Mouse (Mus musculus) intestine, postnatal 0 days (tissue): Measurements from ENCODE around the gene Cfap73. TPM values are rescaled to one million over a fixed set of nuclear protein-coding genes. Genes with fewer than 3 reads are reported as not detected.

Experiments used
- ATAC-seq: fragments of 200-750 bp; cut with Nextera tagmentation; 2 replicates; pipeline ENCODE4 v1.8.0; 2017; ENCODE audit warnings: mild to moderate bottlenecking, moderate TSS enrichment, moderate library complexity
- H3K27ac ChIP-seq: fragments of 300-500 bp; sonication (generic); 2 replicates; pipeline ENCODE4 v1.5.1; 2014; ENCODE audit warnings: mild to moderate bottlenecking, low read depth, low read length, moderate library complexity
- H3K27me3 ChIP-seq: fragments of 300-500 bp; sonication (generic); replicated peaks from 2 replicates; pipeline ENCODE4 v1.6.1; 2014; ENCODE audit warnings: low read length, mixed read lengths; ENCODE audit not compliant: control insufficient read depth, insufficient read depth
- H3K36me3 ChIP-seq: fragments of 300-500 bp; sonication (generic); 2 replicates; pipeline ENCODE4 v1.6.1; 2014; ENCODE audit warnings: mild to moderate bottlenecking, moderate library complexity; ENCODE audit not compliant: control insufficient read depth, insufficient read depth
- H3K4me1 ChIP-seq: fragments of 300-500 bp; sonication (generic); replicated peaks from 2 replicates; pipeline ENCODE4 v1.6.1; 2014; ENCODE audit warnings: antibody characterized with exemption, low read length, mixed read lengths; ENCODE audit not compliant: control insufficient read depth, insufficient read depth
- H3K4me2 ChIP-seq: fragments of 300-500 bp; sonication (generic); replicated peaks from 2 replicates; pipeline ENCODE4 v1.6.1; 2014; ENCODE audit warnings: low read depth, mild to moderate bottlenecking, moderate library complexity
- H3K4me3 ChIP-seq: fragments of 300-500 bp; sonication (generic); 2 replicates; pipeline ENCODE4 v1.5.1; 2014; ENCODE audit warnings: low read depth, low read length
- H3K9ac ChIP-seq: fragments of 300-500 bp; sonication (generic); 2 replicates; pipeline ENCODE4 v1.6.1; 2014; ENCODE audit warnings: mild to moderate bottlenecking, low read depth, low read length
- H3K9me3 ChIP-seq: fragments of 300-500 bp; sonication (generic); 2 replicates; pipeline ENCODE4 v1.6.1; 2016; ENCODE audit warnings: mixed run types; ENCODE audit not compliant: control insufficient read depth
- CTCF ChIP-seq: sonication (generic); IDR thresholded peaks from 2 replicates; pipeline ENCODE4 v1.5.1; 2016; ENCODE audit warnings: low read depth, mild to moderate bottlenecking, control low read depth, antibody characterized with exemption, moderate library complexity
- WGBS: fragments of 180-500 bp; shearing (Covaris S2); extraction: QIAGEN DNeasy Blood & Tissue Kit; methylation state at CpG from one replicate; pipeline ENCODE4 v1.1.7; 2014; 5-methylcytosine and 5-hydroxymethylcytosine counted together
- polyA plus RNA-seq: library from polyadenylated mRNA; unstranded; fragments of >200 nt; fragmentation: Nextera tagmentation; extraction: Ambion mirVana; gene quantifications from 2 replicates; pipeline ENCODE4 v1.2.1, GENCODE M21; 2015

Cfap73 gene
- polyA plus RNA-seq, 1 experiment from 2014 or later = not detected

- H3K27me3 ChIP-seq = peaks cover 5% of the 10 kb centered on the region; the same call in 1 of the 2 replicates
- no peak overlapping the region for H3K4me2 ChIP-seq
- H3K9me3 ChIP-seq = peaks cover 3% of the 10 kb centered on the region; the same call in 1 of the 2 replicates
- peak; percentile 31; the same call in 1 of the 2 replicates for ATAC-seq
- WGBS = 33% methylated on average over 7 of the region's 7 CpGs
- no peaks in the 10 kb centered on the region for H3K4me1 ChIP-seq
- no peak overlapping the region for H3K27ac ChIP-seq
- TF ChIP-seq CTCF = no peak; the same call in 1 of the 2 replicates
- H3K36me3 ChIP-seq = peaks cover 42% of the 10 kb centered on the region
- H3K4me3 ChIP-seq = no peak overlapping the region
- H3K9ac ChIP-seq = no peak overlapping the region
Observed at GRCm38 (mm10) chr5:120628624-120629023, 5.4 kb downstream of the Cfap73 start.

GRCm38 (mm10) chr5:120627515-120628300, 6.3 kb downstream of the Cfap73 start:
- Histone ChIP-seq H3K4me1 (no peaks in the 10 kb centered on the region), H3K4me2 (no peak overlapping the region), H3K9me3 (peaks cover 3% of the 10 kb centered on the region; the same call in 1 of the 2 replicates), H3K9ac (no peak overlapping the region), H3K4me3 (no peak overlapping the region), H3K36me3 (peaks cover 50% of the 10 kb centered on the region), H3K27me3 (peaks cover 5% of the 10 kb centered on the region; the same call in 1 of the 2 replicates), H3K27ac (no peak overlapping the region)
- ATAC-seq = no peak
- 88% methylated on average over 15 of the region's 15 CpGs for WGBS
- no peak for TF ChIP-seq CTCF

- Histone ChIP-seq H3K4me2 (no peak overlapping the region), H3K4me3 (no peak overlapping the region), H3K9me3 (no peaks in the 10 kb centered on the region), H3K4me1 (no peaks in the 10 kb centered on the region), H3K36me3 (peaks cover 63% of the 10 kb centered on the region), H3K27ac (no peak overlapping the region), H3K27me3 (peaks cover 5% of the 10 kb centered on the region; the same call in 1 of the 2 replicates), H3K9ac (no peak overlapping the region)
- TF ChIP-seq CTCF = no peak
- 42% methylated on average over 19 of the region's 19 CpGs for WGBS
- ATAC-seq = 0 out of 2 replicates have a peak, but pooled peaks have one; percentile 50
Observed at GRCm38 (mm10) chr5:120626399-120626798, 7.6 kb downstream of the Cfap73 start.

- no peak overlapping the region for H3K4me2 ChIP-seq
- H3K27me3 ChIP-seq = no peaks in the 10 kb centered on the region
- no peak overlapping the region for H3K27ac ChIP-seq
- no peaks in the 10 kb centered on the region for H3K4me1 ChIP-seq
- no peak overlapping the region for H3K9ac ChIP-seq
- H3K36me3 ChIP-seq = peaks cover 82% of the 10 kb centered on the region
- no peak for ATAC-seq
- no peaks in the 10 kb centered on the region for H3K9me3 ChIP-seq
- WGBS = 91% methylated on average over 10 of the region's 10 CpGs
- no peak for TF ChIP-seq CTCF
- no peak overlapping the region for H3K4me3 ChIP-seq
Observed at GRCm38 (mm10) chr5:120624427-120624826, 9.6 kb downstream of the Cfap73 start.

GRCm38 (mm10) chr5:120622198-120622851, 11.7 kb downstream of the Cfap73 start:
- H3K36me3 ChIP-seq = peaks cover 91% of the 10 kb centered on the region
- no peak for TF ChIP-seq CTCF
- no peak overlapping the region for H3K4me3 ChIP-seq
- no peaks in the 10 kb centered on the region for H3K9me3 ChIP-seq
- H3K9ac ChIP-seq = no peak overlapping the region
- no peaks in the 10 kb centered on the region for H3K27me3 ChIP-seq
- no peak overlapping the region for H3K4me2 ChIP-seq
- no peak for ATAC-seq
- H3K4me1 ChIP-seq = no peaks in the 10 kb centered on the region
- 69% methylated on average over 5 of the region's 5 CpGs for WGBS
- no peak overlapping the region for H3K27ac ChIP-seq

GRCm38 (mm10) chr5:120621846-120622197, 12.2 kb downstream of the Cfap73 start:
- no peak for ATAC-seq
- Histone ChIP-seq H3K36me3 (peaks cover 90% of the 10 kb centered on the region), H3K4me1 (no peaks in the 10 kb centered on the region), H3K27ac (0 out of 2 replicates have a peak overlapping the region, but pooled peaks have one; percentile 4), H3K4me2 (no peak overlapping the region), H3K9me3 (no peaks in the 10 kb centered on the region), H3K9ac (no peak overlapping the region), H3K27me3 (no peaks in the 10 kb centered on the region), H3K4me3 (no peak overlapping the region)
- no peak for TF ChIP-seq CTCF
- WGBS = 90% methylated on average over 10 of the region's 10 CpGs
